ENCODE assay signal across 20 mouse cellular contexts in genomic region chr2:132375135-132375534, GRCm38 (mm10). TPM values are rescaled to one million over a fixed set of nuclear protein-coding genes. Genes with fewer than 3 reads are reported as not detected.
"Had no signal": no experiment of that assay in that cellular context is flagged by ENCODE, and none has a peak within 500 bp of the region (broad histone marks: within the 10 kb centered on the region; RNA-seq: fewer than 3 reads in every experiment).

No protein-coding gene starts in this region.

- H3K4me3 ChIP-seq: embryonic facial prominence, embryonic 10.5 days; embryonic facial prominence, embryonic 12.5 days; embryonic facial prominence, embryonic 13.5 days; embryonic facial prominence, embryonic 15.5 days; erythroblast, embryonic 14.5 days; forebrain, embryonic 10.5 days; forebrain, embryonic 12.5 days; forebrain, embryonic 13.5 days; forebrain, embryonic 15.5 days; gastrocnemius, adult 2 months; heart, adult 2 months had no signal

- H3K9me3 ChIP-seq: embryonic facial prominence, embryonic 10.5 days; embryonic facial prominence, embryonic 12.5 days; embryonic facial prominence, embryonic 13.5 days; embryonic facial prominence, embryonic 15.5 days; forebrain, embryonic 10.5 days; forebrain, embryonic 12.5 days; forebrain, embryonic 13.5 days; forebrain, embryonic 15.5 days had no signal

- H3K36me3 ChIP-seq: embryonic facial prominence, embryonic 10.5 days; embryonic facial prominence, embryonic 12.5 days; embryonic facial prominence, embryonic 13.5 days; embryonic facial prominence, embryonic 15.5 days; forebrain, embryonic 10.5 days; forebrain, embryonic 12.5 days; forebrain, embryonic 15.5 days had no signal

- H3K4me1 ChIP-seq: embryonic facial prominence, embryonic 10.5 days; embryonic facial prominence, embryonic 12.5 days; embryonic facial prominence, embryonic 13.5 days; embryonic facial prominence, embryonic 15.5 days; forebrain, embryonic 10.5 days; forebrain, embryonic 12.5 days; forebrain, embryonic 13.5 days; forebrain, embryonic 15.5 days had no signal

- DNase-seq: embryo, embryonic 11 days; forebrain, postnatal 0 days; gastrocnemius, adult 2 months; gastrocnemius, postnatal 10 days; gastrocnemius, postnatal 14 days; gastrocnemius, postnatal 25 days; gastrocnemius, postnatal 36 days; heart, adult 18-20 months; heart, adult 2 months had no signal

- H3K27me3 ChIP-seq: embryonic facial prominence, embryonic 12.5 days; embryonic facial prominence, embryonic 13.5 days; embryonic facial prominence, embryonic 15.5 days; forebrain, embryonic 12.5 days; forebrain, embryonic 13.5 days; forebrain, embryonic 15.5 days had no signal

- ATAC-seq: forebrain, embryonic 13.5 days; forebrain, embryonic 14.5 days; forebrain, embryonic 15.5 days; forebrain, embryonic 16.5 days; forebrain, postnatal 0 days had no signal

- H3K27ac ChIP-seq: embryonic facial prominence, embryonic 10.5 days; embryonic facial prominence, embryonic 12.5 days; embryonic facial prominence, embryonic 13.5 days; embryonic facial prominence, embryonic 15.5 days; forebrain, embryonic 10.5 days; forebrain, embryonic 12.5 days; forebrain, embryonic 13.5 days; forebrain, embryonic 15.5 days; gastrocnemius, adult 2 months; heart, adult 2 months had no signal

RNA-seq across cellular contexts. Expression of gene Prokr2, which starts 10.1 kb away (rescaled TPM):
- polyA plus RNA-seq: erythroblast, embryonic 14.5 days had no signal
